Mouse (Mus musculus) hematopoietic multipotent progenitor cell, adult 10-12 weeks (in vitro differentiated cells): Measurements from ENCODE around the gene Cyp2j12. TPM values are rescaled to one million over a fixed set of nuclear protein-coding genes. Genes with fewer than 3 reads are reported as not detected.

ENCODE experiments used
- polyA plus RNA-seq: library from polyadenylated mRNA; stranded (reverse); fragments of >175 nt; gene quantifications from 2 replicates; pipeline ENCODE4 v1.2.3, GENCODE M21; 2012; ENCODE audit warnings: low replicate concordance

Gene Cyp2j12
- not detected in 2 replicates for polyA plus RNA-seq

DNA sequence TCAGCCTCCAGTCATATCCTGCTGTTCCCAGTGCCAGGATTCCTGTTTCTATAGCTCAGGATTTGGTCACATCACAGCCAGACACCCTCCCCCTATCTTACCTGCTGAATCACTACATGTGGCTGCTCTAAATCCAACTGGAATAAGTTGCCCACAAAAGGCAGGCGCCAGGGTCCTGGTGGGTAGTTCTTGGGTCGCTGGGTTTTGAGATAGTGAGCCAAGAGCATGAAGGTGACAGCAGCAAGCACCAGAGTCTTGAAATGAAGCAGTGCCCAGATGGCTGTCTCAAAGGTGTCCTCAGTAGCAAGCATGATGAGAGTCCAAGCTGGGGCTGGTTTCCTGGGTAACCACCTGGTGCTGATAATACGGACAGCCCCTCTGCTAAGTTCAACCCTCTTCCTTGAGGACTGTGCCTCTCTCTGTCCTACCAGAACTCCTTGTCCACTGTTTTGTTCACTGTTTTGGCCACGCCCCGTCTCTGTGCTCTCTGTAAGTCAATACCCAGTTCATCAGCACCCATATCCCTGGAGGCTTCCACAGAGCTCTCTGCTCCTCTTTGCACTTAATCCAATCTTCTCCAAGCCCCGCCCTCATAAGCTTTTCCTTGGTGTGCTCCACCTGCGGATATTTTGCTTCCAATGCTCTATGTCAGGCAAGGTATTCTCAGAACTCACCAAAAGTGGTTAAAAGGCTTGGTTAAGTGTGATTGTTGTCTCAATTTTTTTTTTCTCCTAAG is at the start of gene Cyp2j12:
Cyp2j12 (minus strand) TSS at position 421 of the 736 bp plus-strand sequence.

DNA sequence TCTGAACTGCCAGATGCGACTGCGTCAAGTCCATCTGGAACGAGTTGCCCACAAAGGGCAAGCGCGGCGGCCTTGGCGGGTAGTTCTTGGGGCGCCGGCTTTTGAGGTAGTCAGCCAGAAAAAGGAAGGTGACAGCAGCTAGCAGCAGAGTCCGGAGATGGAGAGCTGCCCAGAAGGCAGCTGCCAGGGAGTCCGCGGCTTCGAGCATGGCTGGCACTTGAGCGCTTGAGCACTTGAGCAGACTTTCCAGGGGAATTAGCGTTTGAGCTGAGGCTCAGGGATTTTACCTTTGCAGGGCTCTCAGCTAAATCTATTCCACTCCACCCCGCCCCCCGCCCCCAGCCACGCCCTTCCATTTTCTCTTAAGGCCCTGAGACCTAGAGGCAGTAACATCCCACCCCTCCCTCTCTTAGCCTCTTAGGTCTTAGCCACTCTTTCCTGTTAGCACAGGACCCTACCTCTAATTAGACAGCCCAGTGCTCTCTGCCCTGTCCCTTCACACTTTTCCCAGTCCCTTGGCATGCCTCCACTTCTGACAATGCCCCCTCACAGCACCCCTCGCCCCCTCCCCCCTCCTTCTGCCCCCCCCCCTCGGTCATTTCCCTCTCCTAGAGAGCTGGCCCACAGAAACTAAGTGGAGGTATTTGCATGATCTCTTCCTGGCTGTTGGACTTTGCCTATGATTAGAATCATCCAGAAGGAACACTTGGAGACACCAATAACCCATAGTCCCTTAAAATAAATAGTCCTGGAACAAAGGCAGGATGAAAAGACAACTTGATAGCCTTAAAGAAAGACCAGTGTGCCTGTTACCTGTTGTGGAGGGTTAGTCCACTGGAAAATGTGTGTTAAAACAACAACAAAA is 63.5 kb downstream of the Cyp2j12 start, which contains the start of gene Cyp2j13:
Cyp2j13 (minus strand) TSS at position 286 of the 865 bp plus-strand sequence.

Other genes with a start within 250 kb of the Cyp2j12 start
- gene Hook1, start 173.9 kb downstream of the Cyp2j12 start, polyA plus RNA-seq = 1.2 and 1.7 TPM in 2 replicates
- gene Cyp2j13, start 63.6 kb downstream of the Cyp2j12 start, polyA plus RNA-seq = not detected in 2 replicates
- not detected in 2 replicates for gene Cyp2j7, start 95.5 kb upstream of the Cyp2j12 start, polyA plus RNA-seq
- gene Cyp2j11, start 207.5 kb upstream of the Cyp2j12 start, polyA plus RNA-seq = not detected in 2 replicates